Mouse (Mus musculus): ENCODE data around the gene Plk3. TPM values are rescaled to one million over a fixed set of nuclear protein-coding genes. Genes with fewer than 3 reads are reported as not detected.

The Plk3 gene
- polyA plus RNA-seq, 1 experiment from 2014 or later, result 2.8 TPM

DNA sequence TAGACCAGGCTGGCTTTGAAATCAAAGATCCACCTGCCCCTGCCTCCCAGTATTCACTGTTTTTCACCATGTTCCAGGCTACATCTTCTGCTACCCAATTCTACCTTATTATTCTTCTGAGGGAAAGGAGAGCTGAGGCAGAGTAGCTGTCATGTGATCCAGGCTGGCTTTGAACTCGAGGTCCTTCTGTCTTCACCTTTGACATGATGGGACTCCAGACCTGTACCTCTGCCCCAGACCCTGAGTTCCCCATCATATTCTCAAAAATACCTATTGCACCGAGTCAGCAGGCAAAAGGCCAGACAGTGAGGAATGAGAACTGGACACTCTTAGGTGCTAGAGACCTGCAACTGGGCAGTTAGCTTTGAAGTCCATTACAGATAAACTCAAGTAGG is 835 bp upstream of the Plk3 start:
- Histone ChIP-seq H3K4me3 (peak overlapping the region; percentile 85), H3K9me3 (replicated peaks) (no peaks in the 10 kb centered on the region), H3K27ac (peak overlapping the region; percentile 62), H3K4me1 (peaks cover 54% of the 10 kb centered on the region), H3K27me3 (replicated peaks) (peaks cover 39% of the 10 kb centered on the region), H3K36me3 (peaks cover 9% of the 10 kb centered on the region; the same call in 1 of the 2 replicates), H3K9ac (peak overlapping the region; percentile 49), H3K4me2 (peak overlapping the region; percentile 99)
- no peak for ATAC-seq
- WGBS (ENCODE audit: insufficient replicate concordance), result 35% methylated on average over 2 of the region's 2 CpGs

DNA sequence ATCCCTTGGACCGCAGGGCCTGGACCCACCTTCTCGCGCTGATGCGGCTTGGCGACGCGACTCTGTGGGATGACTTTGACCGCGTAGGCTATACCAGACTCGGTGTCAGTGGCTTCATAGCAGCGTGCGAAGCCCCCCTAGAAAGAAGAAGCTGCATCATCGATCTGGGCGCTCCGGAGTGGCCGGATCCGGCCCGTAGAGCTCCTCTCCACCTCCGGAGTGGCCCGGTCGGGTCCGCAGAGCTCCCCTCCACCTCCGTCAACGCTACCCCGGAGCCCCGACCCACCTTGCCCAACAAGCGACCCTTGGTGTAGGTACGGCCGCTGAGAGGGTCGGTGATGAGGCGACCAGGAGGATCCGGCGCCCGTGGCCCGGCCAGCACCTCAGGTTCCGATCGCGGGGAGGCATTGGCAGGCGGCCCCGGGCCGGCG is 382 bp downstream of the Plk3 start:
- WGBS (ENCODE audit: insufficient replicate concordance), result under 1% methylated on average over 42 of the region's 42 CpGs
- Histone ChIP-seq H3K9ac (peak overlapping the region; percentile 84), H3K9me3 (replicated peaks) (no peaks in the 10 kb centered on the region), H3K4me2 (peak overlapping the region; percentile 99), H3K27me3 (replicated peaks) (peaks cover 39% of the 10 kb centered on the region), H3K4me1 (peaks cover 45% of the 10 kb centered on the region), H3K36me3 (peaks cover 18% of the 10 kb centered on the region), H3K27ac (0 out of 2 replicates have a peak overlapping the region, but pooled peaks have one; percentile 58), H3K4me3 (peak overlapping the region; percentile 85)
- 0 out of 2 replicates have a peak, but pooled peaks have one; percentile 5 for ATAC-seq

DNA sequence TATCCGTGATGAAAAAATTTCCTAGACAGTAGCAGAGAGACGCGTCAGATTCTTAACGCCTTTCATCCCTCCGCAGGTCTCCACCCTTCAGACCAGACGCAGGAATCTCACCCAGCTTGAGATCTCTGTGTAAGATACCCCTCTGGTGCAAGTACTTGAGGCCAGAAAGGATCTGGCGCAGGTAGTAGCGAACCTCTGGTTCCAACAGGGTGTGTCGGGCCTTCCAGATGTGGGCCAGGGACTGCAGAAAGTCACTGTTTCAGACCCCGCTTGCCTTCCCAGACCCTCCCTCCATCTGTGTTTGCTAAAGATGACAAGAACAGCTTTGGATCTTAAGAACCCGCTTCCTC is 994 bp downstream of the Plk3 start:
- 20% methylated on average over 11 of the region's 11 CpGs for WGBS (ENCODE audit: insufficient replicate concordance)
- H3K4me3 ChIP-seq, result peak overlapping the region; percentile 85
- H3K4me2 ChIP-seq, result peak overlapping the region; percentile 99
- ATAC-seq, result no peak
- peaks cover 24% of the 10 kb centered on the region for H3K36me3 ChIP-seq
- H3K9me3 ChIP-seq (replicated peaks), result no peaks in the 10 kb centered on the region
- no peak overlapping the region for H3K27ac ChIP-seq
- peaks cover 39% of the 10 kb centered on the region for H3K27me3 ChIP-seq (replicated peaks)
- H3K9ac ChIP-seq, result peak overlapping the region; percentile 84; the same call in 1 of the 2 replicates
- peaks cover 40% of the 10 kb centered on the region for H3K4me1 ChIP-seq

DNA sequence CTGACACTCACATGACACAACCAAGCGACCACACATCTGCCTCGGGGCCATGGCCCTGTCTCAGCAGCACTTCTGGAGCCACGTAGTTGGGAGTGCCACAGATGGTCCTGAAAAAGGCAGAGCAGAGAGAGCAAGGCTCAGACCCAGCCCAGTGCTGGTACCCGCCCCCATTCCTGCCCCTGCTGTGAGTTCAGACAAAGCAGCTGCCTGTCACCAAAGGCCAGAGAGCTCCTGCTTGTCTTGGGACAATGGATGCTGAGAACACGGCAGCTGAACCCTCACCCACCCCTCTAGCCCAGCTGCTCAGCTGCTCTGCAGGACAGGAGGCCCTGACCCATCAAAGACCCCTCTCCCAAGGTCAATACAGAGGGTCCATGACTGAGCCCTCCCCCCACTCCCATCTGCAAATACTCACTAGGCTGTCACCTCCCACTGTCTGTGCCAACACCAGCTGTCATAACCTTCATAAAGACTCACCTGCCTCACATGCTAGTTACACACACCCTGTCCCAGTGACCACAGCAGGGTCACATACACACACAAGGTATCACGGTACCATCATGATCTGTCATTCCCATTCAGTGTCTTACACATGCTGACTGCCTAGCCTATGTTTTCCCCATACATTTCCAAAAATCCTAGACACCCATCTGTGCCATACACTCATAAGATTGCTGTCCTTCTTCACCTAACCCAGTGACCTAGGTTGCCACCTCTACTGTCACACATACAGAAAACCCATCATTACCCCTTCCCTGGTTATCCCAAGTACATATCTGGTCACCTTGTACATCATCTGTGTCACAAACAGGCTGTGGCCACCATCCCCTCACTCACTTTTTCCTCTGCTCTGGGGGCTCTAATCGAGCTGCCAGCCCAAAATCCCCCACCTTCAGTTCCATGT is 1.6 kb downstream of the Plk3 start:
- Histone ChIP-seq H3K9ac (no peak overlapping the region), H3K9me3 (replicated peaks) (no peaks in the 10 kb centered on the region), H3K4me3 (peak overlapping the region; percentile 85; the same call in 1 of the 2 replicates), H3K27ac (no peak overlapping the region), H3K27me3 (replicated peaks) (peaks cover 39% of the 10 kb centered on the region), H3K36me3 (peaks cover 24% of the 10 kb centered on the region), H3K4me2 (peak overlapping the region; percentile 99), H3K4me1 (peaks cover 40% of the 10 kb centered on the region)
- ATAC-seq, result no peak
- 45% methylated on average over 7 of the region's 7 CpGs for WGBS (ENCODE audit: insufficient replicate concordance)

DNA sequence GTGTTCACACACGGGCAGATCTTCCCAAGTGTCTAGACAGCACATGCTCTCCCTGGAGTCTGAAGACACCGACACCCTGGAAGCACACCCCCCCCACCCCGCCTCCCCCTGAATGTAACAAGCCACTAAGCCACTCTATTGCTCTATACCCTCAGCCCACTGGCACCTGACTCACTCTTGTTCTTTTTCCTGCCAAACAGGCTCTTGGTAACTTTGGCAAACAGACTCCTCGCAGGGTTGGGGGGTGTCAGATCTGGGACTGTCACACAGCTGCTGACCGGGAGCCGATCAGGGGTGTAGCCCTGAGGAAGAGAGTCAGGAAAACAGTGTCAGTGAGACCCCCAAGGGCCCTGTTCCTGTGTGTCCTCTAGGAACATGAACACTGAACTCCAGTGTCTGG is 2.6 kb downstream of the Plk3 start:
- no peaks in the 10 kb centered on the region for H3K9me3 ChIP-seq (replicated peaks)
- H3K36me3 ChIP-seq, result peaks cover 24% of the 10 kb centered on the region
- WGBS (ENCODE audit: insufficient replicate concordance), result 75% methylated on average over 6 of the region's 6 CpGs
- H3K4me1 ChIP-seq, result peaks cover 41% of the 10 kb centered on the region
- H3K27ac ChIP-seq, result no peak overlapping the region
- no peak for ATAC-seq
- H3K27me3 ChIP-seq (replicated peaks), result peaks cover 39% of the 10 kb centered on the region
- H3K4me3 ChIP-seq, result no peak overlapping the region
- H3K4me2 ChIP-seq, result no peak overlapping the region
- no peak overlapping the region for H3K9ac ChIP-seq

DNA sequence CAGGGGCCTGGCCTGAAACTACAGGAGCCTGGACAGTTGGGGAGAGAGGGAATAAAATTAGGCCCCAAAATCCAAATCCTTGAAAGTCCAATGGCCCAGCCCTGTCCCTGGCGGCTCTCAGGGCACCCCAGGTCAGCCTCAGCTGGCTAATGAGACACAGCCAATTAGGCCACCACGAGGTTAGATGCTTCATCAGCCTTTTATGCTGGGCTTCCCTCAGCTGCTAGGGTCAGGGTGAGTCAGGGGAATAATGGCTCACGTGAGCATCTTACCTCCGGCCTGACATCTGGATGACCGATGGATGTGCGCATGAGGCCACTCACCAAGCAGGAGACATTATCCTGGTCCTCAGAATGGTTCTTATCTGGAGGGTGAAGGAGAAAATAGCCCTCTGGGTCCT is 3.0 kb downstream of the Plk3 start:
- Histone ChIP-seq H3K9me3 (replicated peaks) (no peaks in the 10 kb centered on the region), H3K36me3 (peaks cover 24% of the 10 kb centered on the region), H3K4me3 (no peak overlapping the region), H3K27ac (no peak overlapping the region), H3K9ac (no peak overlapping the region), H3K4me2 (no peak overlapping the region), H3K27me3 (replicated peaks) (peaks cover 39% of the 10 kb centered on the region), H3K4me1 (peaks cover 41% of the 10 kb centered on the region)
- ATAC-seq, result no peak
- 79% methylated on average over 6 of the region's 6 CpGs for WGBS (ENCODE audit: insufficient replicate concordance)

DNA sequence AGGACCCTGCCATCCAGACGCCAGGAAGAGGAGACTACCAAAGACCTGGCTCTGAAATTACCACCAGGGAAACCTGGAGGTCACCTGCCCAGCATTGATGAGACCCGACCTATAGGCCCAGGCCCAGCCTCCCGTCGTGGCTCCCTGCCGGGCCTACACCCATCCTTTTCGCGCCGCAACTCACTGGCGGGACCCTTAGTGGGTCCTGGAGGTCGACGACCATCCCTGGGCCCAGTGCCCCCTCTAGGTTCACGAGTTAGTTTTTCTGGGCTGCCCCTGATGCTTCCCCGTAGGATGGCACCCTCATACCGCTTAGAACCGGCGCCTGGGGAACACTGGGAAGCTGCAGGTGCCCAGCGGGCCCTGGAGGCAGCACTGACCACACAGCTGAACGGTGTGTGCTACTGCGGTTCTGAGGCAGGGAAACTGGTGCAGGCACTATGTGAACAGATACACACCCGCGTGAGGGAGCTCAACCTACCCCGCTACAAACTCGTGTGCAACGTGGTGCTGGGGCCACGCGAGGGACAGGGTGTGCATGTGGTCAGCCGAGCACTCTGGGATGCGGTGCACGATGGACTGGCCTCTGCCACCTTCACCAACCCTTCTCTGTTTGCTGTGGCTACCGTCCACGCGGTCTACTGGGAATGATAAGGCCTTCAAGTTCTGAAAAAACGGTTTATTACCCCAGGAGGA is 5.6 kb downstream of the Plk3 start:
- Histone ChIP-seq H3K4me1 (peaks cover 44% of the 10 kb centered on the region), H3K4me2 (no peak overlapping the region), H3K9me3 (replicated peaks) (no peaks in the 10 kb centered on the region), H3K9ac (no peak overlapping the region), H3K36me3 (peaks cover 24% of the 10 kb centered on the region), H3K27me3 (replicated peaks) (peaks cover 34% of the 10 kb centered on the region), H3K4me3 (no peak overlapping the region), H3K27ac (no peak overlapping the region)
- 78% methylated on average over 33 of the region's 33 CpGs for WGBS (ENCODE audit: insufficient replicate concordance)
- no peak for ATAC-seq

DNA sequence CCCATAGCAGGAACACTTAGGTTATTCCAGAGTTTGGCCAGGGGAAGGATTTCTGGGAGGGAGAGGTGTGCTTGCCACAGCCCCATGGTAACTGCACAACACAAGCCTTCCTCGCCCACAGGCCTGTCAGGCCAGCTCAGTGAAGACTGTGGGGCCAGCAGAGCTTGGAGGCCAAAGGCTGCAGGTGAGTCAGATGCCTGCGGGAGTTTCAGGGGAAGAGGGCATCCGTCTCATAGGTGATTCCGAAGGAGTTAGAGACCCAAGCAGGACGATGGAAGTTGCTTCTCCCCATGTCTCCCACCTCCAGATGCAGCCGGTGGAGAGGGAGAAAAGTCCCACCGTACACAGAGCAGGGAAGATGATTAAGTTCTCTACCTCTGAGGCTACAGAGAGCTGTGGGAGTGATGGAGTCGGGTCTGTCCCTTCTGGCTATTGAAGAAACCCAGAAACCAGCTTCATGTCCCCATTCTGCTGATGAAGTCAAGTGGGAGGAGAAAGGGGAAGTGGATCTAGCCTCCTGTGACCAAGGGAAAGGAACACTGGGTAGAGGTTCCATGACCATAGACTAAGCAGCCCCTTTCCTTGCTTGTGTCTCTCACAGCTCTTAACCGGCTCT is 7.0 kb downstream of the Plk3 start, which contains the start of gene Tctex1d4:
Gene Tctex1d4 (plus strand): TSS at position 120 of the 616 bp plus-strand sequence.
- H3K4me2 ChIP-seq, result peak within 1 kb of the TSS; percentile 35; the same call in 1 of the 2 replicates

DNA sequence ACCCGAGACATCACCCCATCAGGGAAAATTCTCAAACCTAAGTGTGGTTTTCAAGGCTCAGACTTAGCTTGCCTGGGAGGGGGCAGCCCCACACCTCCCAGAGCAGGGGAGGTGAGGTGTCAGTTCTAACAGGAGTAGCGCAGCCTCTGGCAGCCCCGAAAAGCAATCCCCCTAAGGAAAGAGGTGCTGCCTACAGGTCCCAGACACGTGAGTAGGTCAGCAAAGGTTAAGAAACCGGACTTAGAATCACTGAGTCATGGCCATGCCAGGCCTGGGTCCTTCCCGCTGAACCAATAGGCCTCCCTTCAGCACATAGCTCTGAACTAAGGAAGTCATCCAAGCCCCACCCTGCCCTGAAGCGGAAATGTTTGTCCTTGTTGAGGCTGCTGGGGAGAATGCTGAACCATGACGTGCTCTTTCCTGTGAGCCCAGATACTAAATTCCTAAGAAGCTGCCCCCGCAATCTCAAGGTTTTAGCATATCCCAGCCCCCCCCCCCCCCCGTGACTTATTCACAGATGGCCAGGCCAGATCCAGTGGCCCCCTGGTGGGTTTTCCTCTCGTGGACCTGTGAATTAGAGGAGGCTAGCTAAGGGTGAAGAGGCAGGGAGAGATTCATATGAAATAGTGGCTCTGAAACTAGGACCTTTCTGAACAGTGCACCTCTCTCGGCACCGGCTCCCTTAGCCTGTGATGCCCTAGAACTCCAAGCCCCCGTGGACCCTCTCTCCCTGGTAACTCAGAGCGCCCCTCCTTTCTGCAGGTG is 7.7 kb downstream of the Plk3 start:
- Histone ChIP-seq H3K36me3 (peaks cover 18% of the 10 kb centered on the region), H3K4me3 (no peak overlapping the region), H3K9me3 (replicated peaks) (no peaks in the 10 kb centered on the region), H3K4me1 (peaks cover 42% of the 10 kb centered on the region), H3K27ac (peak overlapping the region; percentile 65), H3K9ac (no peak overlapping the region), H3K27me3 (replicated peaks) (peaks cover 13% of the 10 kb centered on the region), H3K4me2 (peak overlapping the region; percentile 35; the same call in 1 of the 2 replicates)
- 38% methylated on average over 15 of the region's 15 CpGs for WGBS (ENCODE audit: insufficient replicate concordance)
- peak; percentile 33; the same call in 1 of the 2 replicates for ATAC-seq

More for the DNA sequence above, 7.0 kb downstream of the Plk3 start, which contains the start of gene Tctex1d4:
- Histone ChIP-seq H3K9me3 (replicated peaks) (no peaks in the 10 kb centered on the region), H3K4me1 (peaks cover 35% of the 10 kb centered on the region), H3K27me3 (replicated peaks) (peaks cover 20% of the 10 kb centered on the region), H3K4me3 (no peak within 1 kb of the TSS), H3K27ac (peak within 1 kb of the TSS; percentile 65), H3K36me3 (peaks cover 24% of the 10 kb centered on the region), H3K9ac (no peak within 1 kb of the TSS)
- no peak for ATAC-seq
- WGBS (ENCODE audit: insufficient replicate concordance), result 63% methylated on average over 9 of the region's 9 CpGs

DNA sequence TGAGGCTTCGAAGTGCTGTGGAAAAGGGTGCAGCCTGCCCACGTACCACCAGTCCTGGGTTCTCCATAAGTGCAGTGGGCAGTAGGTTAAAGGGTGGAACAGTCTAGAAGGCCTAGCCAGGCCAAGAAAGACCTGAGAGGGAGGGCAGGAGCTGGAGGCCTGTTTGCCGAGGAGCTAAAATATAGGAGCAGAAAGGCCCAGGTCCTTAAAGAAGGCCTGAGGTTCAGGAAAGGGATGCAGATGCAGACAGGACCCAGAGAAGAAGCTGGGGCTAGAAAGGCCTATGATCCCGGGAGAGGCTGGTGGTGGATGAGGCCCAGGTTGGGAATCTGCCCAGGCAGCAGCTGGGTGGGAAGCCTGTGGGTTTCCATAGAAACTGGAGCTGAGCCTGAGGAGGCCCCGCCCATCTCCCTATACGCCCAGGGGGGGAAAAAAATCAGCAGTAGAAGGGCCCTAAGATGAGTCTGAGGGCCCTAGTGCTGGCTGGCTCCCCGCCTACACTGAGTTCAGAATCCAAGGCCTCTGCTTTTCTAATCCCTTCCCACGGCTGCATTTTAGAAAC is 8.3 kb downstream of the Plk3 start, which contains the start of gene Btbd19:
Gene Btbd19 (minus strand): TSS at position 378 of the 562 bp plus-strand sequence.
- Histone ChIP-seq H3K9me3 (replicated peaks) (no peaks in the 10 kb centered on the region), H3K4me3 (no peak within 1 kb of the TSS), H3K27me3 (replicated peaks) (peaks cover 7% of the 10 kb centered on the region), H3K4me2 (peak within 1 kb of the TSS; percentile 35), H3K9ac (peak within 1 kb of the TSS; percentile 27), H3K36me3 (peaks cover 17% of the 10 kb centered on the region), H3K27ac (peak within 1 kb of the TSS; percentile 65), H3K4me1 (peaks cover 45% of the 10 kb centered on the region)
- no peak for ATAC-seq
- 35% methylated on average over 8 of the region's 8 CpGs for WGBS (ENCODE audit: insufficient replicate concordance)
